Mouse (Mus musculus) hindbrain, embryonic 11.5 days (tissue): Measurements from ENCODE around the gene Arhgap30. TPM values are rescaled to one million over a fixed set of nuclear protein-coding genes. Genes with fewer than 3 reads are reported as not detected.

Experiments used
- ATAC-seq: fragments of 200-750 bp; cut with Nextera tagmentation; 2 replicates; pipeline ENCODE4 v1.8.0; 2017; ENCODE audit warnings: mild to moderate bottlenecking, moderate TSS enrichment, moderate library complexity; ENCODE audit not compliant: low FRiP score
- DNase-seq: peaks from one replicate; pipeline ENCODE4 v3.0.0-alpha.2; 2015; ENCODE audit warnings: low spot score
- H3K27ac ChIP-seq: fragments of 300-500 bp; sonication (generic); 2 replicates; pipeline ENCODE4 v1.5.1; 2014; ENCODE audit warnings: mild to moderate bottlenecking, low read depth, low read length
- H3K27me3 ChIP-seq: fragments of 300-500 bp; sonication (generic); 2 replicates; pipeline ENCODE4 v1.6.1; 2014; ENCODE audit warnings: mild to moderate bottlenecking, low read length, moderate library complexity, mixed read lengths; ENCODE audit not compliant: control insufficient read depth, insufficient read depth
- H3K36me3 ChIP-seq: fragments of 300-500 bp; sonication (generic); 2 replicates; pipeline ENCODE4 v1.6.1; 2014; ENCODE audit warnings: mild to moderate bottlenecking, low read length, moderate library complexity, mixed read lengths; ENCODE audit not compliant: control insufficient read depth, insufficient read depth
- H3K4me1 ChIP-seq: fragments of 300-500 bp; sonication (generic); replicated peaks from 2 replicates; pipeline ENCODE4 v1.6.1; 2014; ENCODE audit warnings: low read length, mixed read lengths; ENCODE audit not compliant: control insufficient read depth, insufficient read depth
- H3K4me2 ChIP-seq: fragments of 300-500 bp; sonication (generic); replicated peaks from 2 replicates; pipeline ENCODE4 v1.6.1; 2014; ENCODE audit warnings: mild to moderate bottlenecking, low read depth, low read length
- H3K4me3 ChIP-seq: fragments of 300-500 bp; sonication (generic); 2 replicates; pipeline ENCODE4 v1.5.1; 2014; ENCODE audit warnings: low read depth, low read length
- H3K9ac ChIP-seq: fragments of 300-500 bp; sonication (generic); 2 replicates; pipeline ENCODE4 v1.6.1; 2014; ENCODE audit warnings: low read depth, low read length
- H3K9me3 ChIP-seq: fragments of 300-500 bp; sonication (generic); 2 replicates; pipeline ENCODE4 v1.6.1; 2016; ENCODE audit warnings: low read length; ENCODE audit not compliant: control insufficient read depth
- WGBS: fragments of 180-500 bp; shearing (Covaris S2); extraction: QIAGEN DNeasy Blood & Tissue Kit; methylation state at CpG from one replicate; pipeline ENCODE4 v1.1.7; 2014; 5-methylcytosine and 5-hydroxymethylcytosine counted together
- polyA plus RNA-seq: library from polyadenylated mRNA; unstranded; fragments of >200 nt; fragmentation: Nextera tagmentation; extraction: Ambion mirVana; gene quantifications from 2 replicates; pipeline ENCODE4 v1.2.1, GENCODE M21; 2014

Arhgap30 gene
- polyA plus RNA-seq, 1 experiment from 2014 or later = 0.99 TPM

DNA sequence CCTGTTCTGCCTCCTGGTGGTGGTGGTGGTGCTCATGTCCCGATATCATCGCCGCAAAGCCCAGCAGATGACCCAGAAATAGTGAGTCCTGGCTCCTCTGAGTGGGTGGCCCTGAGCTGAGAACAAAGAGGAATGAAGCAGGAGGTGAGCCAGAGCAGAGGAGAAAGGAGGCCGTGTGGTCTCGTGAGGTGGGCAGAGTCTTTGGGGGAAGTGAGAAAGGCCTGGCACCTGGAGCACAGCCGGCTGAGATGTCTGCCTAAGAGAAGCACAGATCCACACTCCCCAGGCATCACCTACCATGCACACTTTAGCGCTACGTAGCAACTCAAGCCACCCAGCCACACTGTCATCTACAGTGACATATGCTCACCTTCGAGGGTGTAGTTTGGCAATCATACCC lies 3.6 kb upstream of the Arhgap30 start:
- no peak overlapping the region for H3K4me2 ChIP-seq
- 69% methylated on average over 9 of the region's 9 CpGs for WGBS

DNA sequence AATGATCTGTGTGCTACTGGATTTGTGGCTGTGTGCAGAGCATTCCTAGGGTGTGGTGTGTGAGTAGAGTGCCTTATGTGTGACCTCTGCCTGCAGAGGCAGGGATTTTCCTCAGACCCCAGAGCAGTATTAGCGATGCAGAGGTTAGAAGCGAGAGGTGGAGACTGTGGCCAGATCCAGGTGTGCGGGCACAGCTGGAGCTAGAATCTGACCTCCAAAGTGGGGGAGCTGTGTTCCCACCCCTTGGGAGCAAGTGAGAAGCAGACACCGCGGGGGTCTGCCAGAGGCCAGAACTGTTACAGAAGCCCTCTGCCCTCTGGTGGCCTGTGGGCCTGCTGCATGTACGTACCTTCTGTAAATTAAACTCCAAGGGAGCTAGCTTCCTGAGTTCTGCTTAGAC lies 1.7 kb upstream of the Arhgap30 start:
- DNase-seq (peak; percentile 54), ATAC-seq (no peak)
- Histone ChIP-seq H3K9ac (no peak overlapping the region), H3K27me3 (no peaks in the 10 kb centered on the region), H3K4me3 (no peak overlapping the region), H3K4me1 (no peaks in the 10 kb centered on the region), H3K36me3 (no peaks in the 10 kb centered on the region), H3K4me2 (no peak overlapping the region), H3K27ac (no peak overlapping the region), H3K9me3 (no peaks in the 10 kb centered on the region)
- WGBS = 12% methylated on average over 6 of the region's 6 CpGs

More for the DNA sequence above, 3.6 kb upstream of the Arhgap30 start:
- Histone ChIP-seq H3K4me3 (no peak overlapping the region), H3K36me3 (no peaks in the 10 kb centered on the region), H3K4me1 (no peaks in the 10 kb centered on the region), H3K27ac (no peak overlapping the region), H3K9me3 (no peaks in the 10 kb centered on the region), H3K9ac (no peak overlapping the region), H3K27me3 (peaks cover 6% of the 10 kb centered on the region; the same call in 1 of the 2 replicates)
- ATAC-seq (no peak), DNase-seq (no peak)

DNA sequence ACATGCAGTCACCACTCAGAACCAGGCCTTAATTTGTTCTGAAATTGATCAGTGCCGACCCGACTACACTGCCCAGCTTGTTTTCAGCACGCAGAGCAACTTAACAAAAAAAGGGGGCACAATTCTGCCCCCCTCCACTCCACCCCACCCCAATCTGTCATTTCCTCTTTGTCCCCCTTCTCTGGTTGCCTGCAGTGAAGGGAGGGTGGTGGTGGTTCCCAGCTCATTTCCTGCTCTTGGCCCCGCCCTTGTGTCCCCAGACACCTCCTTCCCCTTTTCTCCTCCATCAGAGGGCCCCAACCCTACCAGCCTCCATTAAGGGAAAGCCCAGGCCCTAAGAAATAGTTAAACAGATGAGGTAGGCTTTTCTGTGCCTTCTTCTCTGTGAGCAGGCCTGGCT lies 1.3 kb downstream of the Arhgap30 start:
- H3K4me3 ChIP-seq = no peak overlapping the region
- H3K9me3 ChIP-seq = no peaks in the 10 kb centered on the region
- no peak overlapping the region for H3K9ac ChIP-seq
- ATAC-seq (no peak), DNase-seq (no peak)
- H3K27ac ChIP-seq = no peak overlapping the region
- no peaks in the 10 kb centered on the region for H3K4me1 ChIP-seq
- no peak overlapping the region for H3K4me2 ChIP-seq
- no peaks in the 10 kb centered on the region for H3K36me3 ChIP-seq
- no peaks in the 10 kb centered on the region for H3K27me3 ChIP-seq
- WGBS = 78% methylated on average over 4 of the region's 4 CpGs

DNA sequence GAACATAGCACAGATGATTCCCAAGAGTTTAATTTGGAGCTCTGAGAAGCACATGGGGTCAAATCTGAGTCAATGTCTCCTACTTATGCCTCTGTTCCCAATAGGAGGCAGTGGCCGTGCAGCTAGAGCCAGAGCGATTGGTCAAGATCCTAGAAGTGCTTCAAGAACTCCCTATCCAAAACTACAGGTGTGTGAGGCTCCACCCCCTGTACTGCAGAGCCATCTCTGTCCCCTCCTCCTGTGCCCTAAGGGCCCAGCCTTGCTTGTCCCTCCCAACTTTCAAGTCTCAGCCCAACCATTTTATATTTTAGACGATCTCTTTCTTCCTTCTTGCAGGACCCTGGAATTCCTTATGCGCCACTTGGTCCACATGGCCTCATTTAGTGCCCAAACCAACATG lies 13.1 kb downstream of the Arhgap30 start:
- no peak for DNase-seq
- Histone ChIP-seq H3K4me3 (no peak overlapping the region), H3K9ac (no peak overlapping the region), H3K27me3 (no peaks in the 10 kb centered on the region), H3K36me3 (no peaks in the 10 kb centered on the region), H3K4me2 (no peak overlapping the region), H3K4me1 (no peaks in the 10 kb centered on the region), H3K9me3 (no peaks in the 10 kb centered on the region), H3K27ac (no peak overlapping the region)
- no peak for ATAC-seq
- 85% methylated on average over 4 of the region's 4 CpGs for WGBS

DNA sequence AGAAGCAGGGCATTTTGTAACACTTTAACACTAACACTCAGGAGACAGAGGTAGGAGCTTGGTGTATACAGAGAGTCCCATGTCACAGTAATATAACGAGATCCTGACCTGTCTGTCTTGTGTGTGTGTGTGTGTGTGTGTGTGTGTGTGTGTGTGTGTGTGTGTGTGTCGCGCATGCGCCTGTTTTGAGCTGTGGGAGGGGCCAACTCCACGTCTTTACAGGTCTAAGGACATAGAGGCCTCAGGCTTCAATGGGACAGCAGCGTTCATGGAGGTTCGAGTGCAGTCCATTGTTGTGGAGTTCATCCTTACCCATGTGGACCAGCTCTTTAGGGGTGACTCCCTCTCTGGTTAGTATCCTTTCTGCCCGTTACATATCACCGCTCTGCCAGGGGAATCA lies 14.2 kb downstream of the Arhgap30 start:
- Histone ChIP-seq H3K27ac (no peak overlapping the region), H3K9me3 (no peaks in the 10 kb centered on the region), H3K27me3 (no peaks in the 10 kb centered on the region), H3K36me3 (no peaks in the 10 kb centered on the region), H3K4me2 (no peak overlapping the region), H3K4me3 (no peak overlapping the region), H3K4me1 (no peaks in the 10 kb centered on the region), H3K9ac (no peak overlapping the region)
- no peak for DNase-seq
- WGBS = 88% methylated on average over 9 of the region's 9 CpGs
- ATAC-seq = no peak

DNA sequence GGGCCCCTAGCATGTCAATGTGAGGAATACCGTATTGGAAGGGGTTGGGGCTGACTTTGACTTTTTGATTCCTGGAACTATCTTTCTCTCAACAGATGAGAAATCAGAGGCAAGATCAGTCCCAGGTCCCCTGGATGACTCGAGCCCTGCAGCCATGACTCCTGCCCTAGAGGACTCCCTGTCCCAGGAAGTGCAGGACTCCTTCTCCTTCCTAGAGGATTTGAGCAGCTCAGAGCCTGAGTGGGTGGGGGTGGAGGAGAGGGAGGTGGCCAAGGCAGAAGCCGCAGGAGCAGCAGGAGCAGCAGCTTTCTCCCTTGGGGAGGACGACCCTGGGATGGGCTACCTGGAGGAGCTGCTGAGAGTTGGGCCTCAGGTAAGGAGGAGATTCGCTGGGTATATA lies 18.5 kb downstream of the Arhgap30 start:
- no peak overlapping the region for H3K27ac ChIP-seq
- H3K36me3 ChIP-seq = no peaks in the 10 kb centered on the region
- H3K4me3 ChIP-seq = no peak overlapping the region
- DNase-seq = no peak
- no peaks in the 10 kb centered on the region for H3K4me1 ChIP-seq
- no peak overlapping the region for H3K9ac ChIP-seq
- H3K27me3 ChIP-seq = no peaks in the 10 kb centered on the region; the same call in 1 of the 2 replicates
- H3K4me2 ChIP-seq = no peak overlapping the region
- H3K9me3 ChIP-seq = no peaks in the 10 kb centered on the region
- no peak for ATAC-seq
- 76% methylated on average over 5 of the region's 5 CpGs for WGBS

DNA sequence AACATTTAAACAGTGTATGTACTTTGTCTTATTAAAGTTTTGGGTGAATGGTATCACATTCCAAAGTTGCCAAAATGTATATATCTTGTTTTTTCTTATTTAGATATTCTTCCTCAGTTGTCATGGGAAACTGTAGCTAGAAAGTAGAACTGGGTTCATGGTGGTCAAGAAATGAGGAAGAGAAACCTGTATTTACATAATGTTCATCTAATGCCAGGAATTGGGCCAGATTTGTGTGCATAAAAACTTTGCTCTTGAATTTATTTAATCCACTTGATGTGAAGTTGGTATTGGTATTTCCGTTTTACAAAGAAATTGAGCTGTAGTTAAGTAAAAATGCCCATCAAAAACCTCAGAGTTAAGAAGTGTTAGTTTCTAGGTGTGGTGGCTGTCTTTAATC lies 21.5 kb downstream of the Arhgap30 start:
- H3K9ac ChIP-seq = no peak overlapping the region
- H3K27ac ChIP-seq = no peak overlapping the region
- no peaks in the 10 kb centered on the region for H3K36me3 ChIP-seq
- H3K9me3 ChIP-seq = no peaks in the 10 kb centered on the region
- no peak overlapping the region for H3K4me2 ChIP-seq
- ATAC-seq (no peak), DNase-seq (no peak)
- WGBS = 69% methylated on average over 1 of the region's 1 CpGs
- H3K4me3 ChIP-seq = no peak overlapping the region
- no peaks in the 10 kb centered on the region; the same call in 1 of the 2 replicates for H3K27me3 ChIP-seq
- H3K4me1 ChIP-seq = no peaks in the 10 kb centered on the region

DNA sequence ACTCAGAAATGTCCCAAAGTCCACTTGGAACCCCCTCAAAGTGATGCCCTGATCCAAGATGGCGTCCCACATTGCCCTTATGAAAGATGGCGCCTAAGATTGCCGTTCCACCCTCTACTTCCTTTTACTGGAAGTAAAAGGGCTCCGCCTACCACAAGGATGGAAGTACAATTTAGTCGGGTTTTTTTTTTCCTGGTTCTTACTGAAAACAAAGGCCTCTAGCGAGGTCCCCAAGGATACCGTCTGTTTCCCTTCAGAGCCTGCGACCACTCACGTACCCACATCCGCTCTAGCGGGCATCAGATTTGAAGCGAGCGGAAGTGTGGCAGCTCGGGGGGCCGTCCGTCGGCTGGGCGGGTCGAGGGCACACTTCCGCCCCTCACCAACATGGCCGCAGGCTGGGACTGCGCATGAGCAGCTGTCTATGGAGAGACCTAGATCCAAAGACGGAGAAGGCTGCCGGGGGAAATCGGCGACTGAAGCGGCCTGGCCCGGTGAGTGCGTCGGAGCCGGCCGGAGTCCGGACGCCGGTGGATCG lies 22.3 kb downstream of the Arhgap30 start, which contains the start of gene Usf1:
Gene Usf1, plus strand, starts transcription at position 367 of the 538 bp plus-strand sequence.
- Histone ChIP-seq H3K27ac (peak within 1 kb of the TSS; percentile 86), H3K4me2 (peak within 1 kb of the TSS; percentile 47), H3K27me3 (no peaks in the 10 kb centered on the region; the same call in 1 of the 2 replicates), H3K4me3 (peak within 1 kb of the TSS; percentile 99), H3K4me1 (no peaks in the 10 kb centered on the region), H3K9me3 (no peaks in the 10 kb centered on the region), H3K36me3 (no peaks in the 10 kb centered on the region), H3K9ac (peak within 1 kb of the TSS; percentile 99)
- WGBS = under 1% methylated on average over 36 of the region's 36 CpGs
- DNase-seq = peak; percentile 95
- ATAC-seq = peak; percentile 96

DNA sequence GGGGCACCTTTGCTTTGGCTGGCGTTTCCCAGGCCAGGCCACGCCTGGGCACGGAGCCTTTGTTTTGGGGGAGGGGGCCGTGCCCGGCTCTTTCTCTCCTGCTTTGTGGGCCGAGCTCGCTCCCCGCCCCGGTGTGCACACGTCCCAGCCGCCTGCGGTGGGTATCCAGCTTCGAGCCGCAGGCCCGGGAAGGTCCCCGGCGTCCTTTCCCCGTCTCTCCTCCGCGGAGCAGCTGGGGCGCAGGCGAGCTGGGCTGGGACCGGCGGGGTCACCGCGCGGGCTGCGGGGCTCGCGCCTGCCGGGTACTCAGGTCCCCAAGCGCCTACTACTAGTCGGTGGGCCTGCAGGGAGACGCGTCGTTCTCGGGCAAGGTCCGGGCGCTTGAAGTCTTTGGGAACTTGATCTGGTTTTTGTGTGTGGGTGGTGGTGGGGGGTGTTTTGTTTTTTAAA lies 22.8 kb downstream of the Arhgap30 start:
- peak; percentile 88 for ATAC-seq
- H3K27ac ChIP-seq = peak overlapping the region; percentile 86
- H3K9ac ChIP-seq = peak overlapping the region; percentile 99
- no peaks in the 10 kb centered on the region for H3K36me3 ChIP-seq
- peak overlapping the region; percentile 47 for H3K4me2 ChIP-seq
- no peaks in the 10 kb centered on the region for H3K4me1 ChIP-seq
- no peak for DNase-seq
- H3K27me3 ChIP-seq = no peaks in the 10 kb centered on the region; the same call in 1 of the 2 replicates
- WGBS = under 1% methylated on average over 35 of the region's 39 CpGs
- peak overlapping the region; percentile 99 for H3K4me3 ChIP-seq
- H3K9me3 ChIP-seq = no peaks in the 10 kb centered on the region
